Mouse (Mus musculus) mouse embryonic stem cell (cell line): ENCODE measurements around the gene 4930523C07Rik.

Experiments used
- in situ Hi-C, 2 experiments: fragments of 300-500 bp; cut with MboI; formaldehyde crosslinking; loops; 1 replicate in 1 of 2; 3 replicates in 1 of 2; pipeline ENCODE4 v1.14.3; 2019 to 2020; ENCODE audit warnings: low sequenced_read_pairs in 2 of 2, low pct_unique_long_range_greater_than_20kb in 1 of 2, mixed read lengths in 1 of 2; ENCODE audit not compliant: unreplicated experiment in 1 of 2

Gene 4930523C07Rik

DNA sequence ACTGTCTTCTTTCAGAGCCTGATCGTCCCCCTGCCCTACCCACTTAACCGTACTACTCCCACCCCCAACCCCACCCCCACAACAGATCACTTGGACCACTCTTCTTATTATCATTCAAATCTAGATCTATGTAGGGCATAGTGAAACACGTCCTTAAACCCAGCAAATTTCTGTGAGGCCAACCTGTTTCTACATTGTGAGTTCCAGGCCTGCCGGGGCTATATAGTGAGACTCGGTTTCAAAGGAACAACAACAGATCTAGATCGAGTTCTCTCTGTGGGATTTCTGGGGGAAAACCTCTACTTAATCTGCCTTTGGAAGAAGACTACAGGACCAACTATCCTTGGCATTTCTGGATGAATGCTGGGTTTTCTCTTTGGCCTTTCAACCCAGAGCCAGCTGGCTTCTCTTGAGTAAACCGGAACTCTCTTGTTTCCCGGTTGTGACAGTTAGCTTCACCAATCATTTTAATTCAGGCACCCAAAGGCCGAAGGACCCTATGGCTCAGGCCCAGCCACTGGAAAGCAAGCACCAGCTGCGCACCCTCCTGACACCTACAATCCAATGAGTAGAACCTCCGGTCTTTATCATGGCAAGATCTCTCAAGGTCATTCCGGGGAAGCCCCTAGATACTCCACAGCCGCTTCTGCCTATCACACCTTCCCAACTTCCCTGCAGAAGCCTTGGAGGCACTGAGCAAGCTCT lies 759 bp upstream of the 4930523C07Rik start:
- in situ Hi-C loops = no loop called here

DNA sequence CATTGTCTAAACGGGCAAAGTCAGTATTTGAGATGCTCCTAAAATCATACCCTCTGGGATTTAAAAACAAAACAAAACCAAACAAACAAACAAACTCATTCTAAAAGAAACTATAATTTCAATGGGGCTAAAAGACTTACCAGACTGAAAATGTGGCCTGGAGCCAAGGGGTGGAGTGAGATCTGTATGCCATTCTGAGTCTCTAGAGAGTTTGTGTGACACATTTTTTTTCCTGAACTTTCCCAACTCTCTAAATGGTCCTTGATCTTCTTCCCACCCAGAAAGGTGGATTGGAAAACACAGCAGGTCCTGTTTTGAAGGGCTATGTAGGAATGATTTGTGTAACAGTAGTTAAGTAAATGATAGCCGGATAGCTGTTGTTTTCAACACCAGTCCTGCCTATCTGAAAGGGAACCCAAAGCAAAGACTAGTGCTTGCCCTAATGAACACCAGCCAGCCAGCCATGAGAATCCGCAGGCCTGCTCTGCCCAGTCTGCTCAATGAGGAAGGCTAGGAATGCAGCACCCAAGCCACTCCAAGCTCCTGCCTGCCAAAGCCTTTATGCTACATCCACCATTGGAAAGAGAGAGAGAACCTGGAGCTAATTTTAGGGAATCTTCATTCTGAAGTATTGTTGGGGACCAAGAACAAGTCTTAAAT lies 1.0 kb downstream of the 4930523C07Rik start:
- in situ Hi-C loops = no loop called here

- in situ Hi-C loops = no loop called here
These were observed 1.8 kb downstream of the 4930523C07Rik start for GRCm38 (mm10) chr1:160045971-160046370.

- in situ Hi-C loops = no loop called here
These were observed 2.6 kb downstream of the 4930523C07Rik start for GRCm38 (mm10) chr1:160046786-160047185.

- in situ Hi-C loops = no loop called here
These were observed 3.3 kb downstream of the 4930523C07Rik start for GRCm38 (mm10) chr1:160047481-160047931.

DNA sequence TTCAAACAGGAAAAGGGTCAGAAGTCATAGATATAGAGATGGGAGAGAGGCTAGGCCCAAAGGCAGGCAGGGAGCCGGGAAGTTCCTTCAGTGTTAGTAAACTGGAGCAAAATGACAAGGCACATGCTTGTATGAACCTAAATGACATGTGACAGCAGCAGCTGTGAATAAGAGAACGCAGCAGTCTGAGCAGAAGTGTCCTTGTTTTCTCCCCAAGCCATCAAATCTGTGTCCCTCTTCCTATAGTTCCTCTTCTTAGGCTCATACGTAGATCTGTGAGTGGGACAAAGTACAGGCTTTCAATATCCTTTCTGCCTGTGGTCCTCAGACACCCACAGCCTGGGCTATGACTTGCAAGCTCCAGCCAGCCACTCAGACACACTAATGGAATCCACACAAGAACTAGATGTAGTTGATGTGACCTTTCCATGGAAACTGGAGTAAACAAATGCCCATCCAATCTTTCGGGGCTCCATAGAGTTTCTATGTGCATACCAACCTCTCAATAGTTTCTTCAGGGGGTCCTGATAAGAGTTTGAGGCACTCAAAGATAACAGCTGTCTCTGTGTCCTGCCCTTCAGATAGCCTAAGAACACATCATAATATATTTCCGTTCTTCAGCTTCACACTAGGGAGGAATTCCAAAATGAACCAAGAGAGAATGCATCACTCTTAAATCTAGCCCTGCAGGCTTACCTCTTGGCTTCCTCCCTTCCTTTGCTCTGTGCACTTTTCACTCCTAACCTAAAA lies 5.1 kb downstream of the 4930523C07Rik start:
- in situ Hi-C loops = no loop called here

GRCm38 (mm10) chr1:160050898-160051297 lies 6.7 kb downstream of the 4930523C07Rik start:
- in situ Hi-C loops = loop anchor here (25.0 kb wide), 1 partner anchor 664 kb away; no protein-coding TSS in a partner anchor

GRCm38 (mm10) chr1:160052556-160053315 lies 8.6 kb downstream of the 4930523C07Rik start:
- in situ Hi-C loops = loop anchor here (25.0 kb wide), 1 partner anchor 665 kb away; no protein-coding TSS in a partner anchor

- in situ Hi-C loops = loop anchor here (25.0 kb wide), 1 partner anchor 666 kb away; no protein-coding TSS in a partner anchor
These were observed 9.5 kb downstream of the 4930523C07Rik start for GRCm38 (mm10) chr1:160053510-160054305.

- in situ Hi-C loops = loop anchor here (25.0 kb wide), 1 partner anchor 667 kb away; no protein-coding TSS in a partner anchor
These were observed 10.3 kb downstream of the 4930523C07Rik start for GRCm38 (mm10) chr1:160054366-160055078.

- in situ Hi-C loops = loop anchor here (25.0 kb wide), 1 partner anchor 670 kb away; no protein-coding TSS in a partner anchor
These were observed 13.5 kb downstream of the 4930523C07Rik start for GRCm38 (mm10) chr1:160057657-160058056.

DNA sequence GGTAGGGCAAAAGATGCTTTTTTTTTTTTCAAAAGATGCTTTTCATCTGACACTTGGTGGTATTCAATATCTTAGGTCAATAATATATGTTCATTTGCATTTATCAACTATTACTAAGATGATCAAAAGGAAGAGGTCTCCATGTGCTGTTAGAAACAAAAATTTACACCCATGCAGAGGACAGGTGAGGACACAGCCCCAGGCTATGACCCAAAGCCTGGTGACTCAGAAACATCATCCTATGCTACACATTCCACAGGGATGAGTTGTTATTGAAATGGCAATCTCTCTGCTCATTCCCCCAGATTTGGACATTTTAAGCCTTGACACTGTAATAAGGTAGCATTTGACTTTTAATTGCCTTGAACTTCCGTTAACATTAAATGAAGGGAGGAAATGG lies 15.7 kb downstream of the 4930523C07Rik start:
- in situ Hi-C loops = loop anchor here (25.0 kb wide), 1 partner anchor 673 kb away; no protein-coding TSS in a partner anchor

GRCm38 (mm10) chr1:160060542-160060941 lies 16.4 kb downstream of the 4930523C07Rik start:
- in situ Hi-C loops = loop anchor here (25.0 kb wide), 1 partner anchor 673 kb away; no protein-coding TSS in a partner anchor

- in situ Hi-C loops = loop anchor here (25.0 kb wide), 1 partner anchor 674 kb away; no protein-coding TSS in a partner anchor
These were observed 17.1 kb downstream of the 4930523C07Rik start for GRCm38 (mm10) chr1:160061321-160061720.

GRCm38 (mm10) chr1:160061725-160062366 lies 17.7 kb downstream of the 4930523C07Rik start:
- in situ Hi-C loops = loop anchor here (25.0 kb wide), 1 partner anchor 675 kb away; no protein-coding TSS in a partner anchor

- in situ Hi-C loops = loop anchor here (25.0 kb wide), 1 partner anchor 677 kb away; no protein-coding TSS in a partner anchor
These were observed 20.5 kb downstream of the 4930523C07Rik start for GRCm38 (mm10) chr1:160064547-160065144.
